Mouse (Mus musculus): ENCODE data around the gene Ccdc184.

DNA sequence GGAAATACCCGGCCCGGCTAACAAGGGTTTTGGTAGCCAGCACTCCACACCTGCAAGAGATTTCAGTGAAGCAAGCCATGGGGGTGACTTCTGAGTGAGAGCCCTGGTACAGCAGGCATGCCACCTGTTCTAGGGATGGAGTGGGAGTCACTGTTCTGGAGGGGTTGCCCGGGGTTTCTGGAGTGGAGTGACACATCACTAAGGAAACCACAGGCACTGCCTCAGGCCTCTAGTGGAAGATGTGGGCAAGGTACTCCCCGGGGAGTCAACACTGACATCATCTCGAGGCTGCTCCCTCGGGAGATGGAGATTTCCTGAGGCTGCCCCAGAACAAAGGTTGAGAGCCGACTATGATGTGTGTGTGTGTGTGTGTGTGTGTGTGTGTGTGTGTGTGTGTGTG lies 3.4 kb downstream of the Ccdc184 start:
- TF ChIP-seq GATA1 (IDR thresholded peaks at IDR 0.05; ENCODE audit: low read length) = no peak
- TF ChIP-seq TAL1 (IDR thresholded peaks at IDR 0.05; ENCODE audit: low read length) = no peak
